Mouse (Mus musculus) cerebellum, adult 2 months (tissue): ENCODE measurements around the gene Lca5l.

Experiments
- CTCF ChIP-seq: fragments of 200-500 bp; IDR thresholded peaks from 2 replicates; pipeline ENCODE4 v1.5.1; 2011; ENCODE audit warnings: low read depth, mild to moderate bottlenecking, control low read depth, low read length, moderate library complexity, borderline replicate concordance; ENCODE audit not compliant: insufficient read depth
- POLR2A ChIP-seq: fragments of 200-500 bp; IDR thresholded peaks from 2 replicates; pipeline ENCODE4 v1.6.1; 2011; ENCODE audit warnings: low read length, control low read depth, borderline replicate concordance; ENCODE audit not compliant: insufficient read depth

- TF ChIP-seq CTCF (no peak), POLR2A (no peak)
Observed at GRCm38 (mm10) chr16:96126684-96127171, 65.3 kb downstream of the Lca5l start.
